Mouse (Mus musculus) MEL (cell line): ENCODE results near the gene Hmcn2. TPM values are rescaled to one million over a fixed set of nuclear protein-coding genes. Genes with fewer than 3 reads are reported as not detected.

ENCODE experiments used
- DNase-seq: peaks from one replicate; pipeline ENCODE4 v3.0.0; 2011; ENCODE audit warnings: low read depth, low spot score
- H3K27ac ChIP-seq: 2 replicates; pipeline ENCODE4 v1.5.1; 2012; ENCODE audit warnings: low read depth, mild to moderate bottlenecking, control low read depth, low read length, moderate library complexity; ENCODE audit not compliant: control insufficient read depth
- H3K27me3 ChIP-seq, 2 experiments: fragments of 150-350 bp in 1 of 2; sonication (generic) in 1 of 2; 2 replicates each; pipeline ENCODE4 v1.6.1; 2012; ENCODE audit warnings: low read length in 2 of 2, mild to moderate bottlenecking in 2 of 2, improper control_type of control experiment in 1 of 2, moderate library complexity in 1 of 2; ENCODE audit not compliant: insufficient read depth in 2 of 2, control insufficient read depth in 1 of 2
- H3K36me3 ChIP-seq, 2 experiments: 2 replicates each; pipeline ENCODE4 v1.6.1; 2012 to 2014; ENCODE audit warnings: low read length in 2 of 2, improper control_type of control experiment in 1 of 2, inconsistent platforms in 1 of 2, mild to moderate bottlenecking in 1 of 2; ENCODE audit not compliant: insufficient read depth in 2 of 2, control insufficient read depth in 1 of 2
- H3K4me1 ChIP-seq, 2 experiments: fragments of 150-350 bp in 1 of 2; sonication (generic) in 1 of 2; 2 replicates each; pipeline ENCODE4 v1.6.1; 2012; ENCODE audit warnings: low read length in 2 of 2, improper control_type of control experiment in 1 of 2, mild to moderate bottlenecking in 1 of 2; ENCODE audit not compliant: insufficient read depth in 2 of 2, control insufficient read depth in 1 of 2
- H3K4me3 ChIP-seq, 2 experiments: fragments of 150-350 bp in 1 of 2; sonication (generic) in 1 of 2; 2 replicates each; pipeline ENCODE4 v1.5.1; 2012; ENCODE audit warnings: low read depth in 2 of 2, low read length in 2 of 2, mild to moderate bottlenecking in 2 of 2, moderate library complexity in 2 of 2, control low read depth in 1 of 2, improper control_type of control experiment in 1 of 2; ENCODE audit not compliant: control insufficient read depth in 1 of 2, insufficient read depth in 1 of 2
- H3K79me2 ChIP-seq: 2 replicates; pipeline ENCODE4 v1.6.1; 2012; ENCODE audit warnings: mild to moderate bottlenecking, low read length, moderate library complexity; ENCODE audit not compliant: control insufficient read depth, poor library complexity, insufficient read depth
- H3K9ac ChIP-seq: 2 replicates; pipeline ENCODE4 v1.6.1; 2012; ENCODE audit warnings: low read depth, mild to moderate bottlenecking, control low read depth, low read length, moderate library complexity; ENCODE audit not compliant: control insufficient read depth, poor library complexity, severe bottlenecking
- H3K9me3 ChIP-seq: fragments of 150-350 bp; sonication (generic); replicated peaks from 2 replicates; pipeline ENCODE4 v1.6.1; 2012; ENCODE audit warnings: mild to moderate bottlenecking, low read length, improper control_type of control experiment, moderate library complexity; ENCODE audit not compliant: insufficient read depth
- CTCF ChIP-seq, 3 experiments: IDR thresholded peaks in 2 of 3; conservative IDR thresholded peaks in 1 of 3; 2 replicates each; pipeline ENCODE4 v1.5.1; 2011 to 2012; ENCODE audit warnings: low read length in 3 of 3, low read depth in 2 of 3, mild to moderate bottlenecking in 2 of 3, improper control_type of control experiment in 1 of 3, inconsistent platforms in 1 of 3, mixed read lengths in 1 of 3, moderate library complexity in 1 of 3; ENCODE audit not compliant: control insufficient read depth in 1 of 3, insufficient read depth in 1 of 3, poor library complexity in 1 of 3, severe bottlenecking in 1 of 3
- ELF1 ChIP-seq: IDR thresholded peaks from 2 replicates; pipeline ENCODE4 v1.6.1; 2014; ENCODE audit warnings: low read depth, mild to moderate bottlenecking, inconsistent platforms, low read length, improper control_type of control experiment, moderate library complexity
- ETS1 ChIP-seq: IDR thresholded peaks from 2 replicates; pipeline ENCODE4 v1.6.1; 2012; ENCODE audit warnings: low read depth, mild to moderate bottlenecking, inconsistent platforms, low read length, improper control_type of control experiment, moderate library complexity
- GABPA ChIP-seq: IDR thresholded peaks from 2 replicates; pipeline ENCODE4 v1.6.1; 2012; ENCODE audit warnings: low read depth, mild to moderate bottlenecking, inconsistent platforms, low read length, improper control_type of control experiment, moderate library complexity
- HCFC1 ChIP-seq: IDR thresholded peaks from 2 replicates; pipeline ENCODE4 v1.6.1; 2012; ENCODE audit warnings: low read depth, mild to moderate bottlenecking, inconsistent platforms, low read length, improper control_type of control experiment, moderate library complexity
- JUND ChIP-seq: IDR thresholded peaks from 2 replicates; pipeline ENCODE4 v1.6.1; 2011; ENCODE audit warnings: low read depth, mild to moderate bottlenecking, improper control_type of control experiment, low read length
- MEF2A ChIP-seq: IDR thresholded peaks from 2 replicates; pipeline ENCODE4 v1.6.1; 2014; ENCODE audit warnings: low read depth, mild to moderate bottlenecking, inconsistent platforms, low read length, improper control_type of control experiment; ENCODE audit not compliant: poor library complexity, insufficient replicate concordance, severe bottlenecking; ENCODE audit errors: extremely low read depth
- MYB ChIP-seq: IDR thresholded peaks from 2 replicates; pipeline ENCODE4 v1.6.1; 2011; ENCODE audit warnings: mild to moderate bottlenecking, low read depth, low read length, improper control_type of control experiment
- MYC ChIP-seq: IDR thresholded peaks from 2 replicates; pipeline ENCODE4 v1.6.1; 2011; ENCODE audit warnings: low read depth, mild to moderate bottlenecking, low read length, improper control_type of control experiment, moderate library complexity
- NRF1 ChIP-seq: IDR thresholded peaks from 2 replicates; pipeline ENCODE4 v1.6.1; 2014; ENCODE audit warnings: low read depth, mild to moderate bottlenecking, inconsistent platforms, low read length, improper control_type of control experiment, moderate library complexity; ENCODE audit not compliant: poor library complexity, insufficient read depth, severe bottlenecking
- POLR2A ChIP-seq, 2 experiments: IDR thresholded peaks; 2 replicates each; pipeline ENCODE4 v1.6.1; 2011 to 2012; ENCODE audit warnings: low read length in 2 of 2, mild to moderate bottlenecking in 2 of 2, control low read depth in 1 of 2, improper control_type of control experiment in 1 of 2, low read depth in 1 of 2, moderate library complexity in 1 of 2; ENCODE audit not compliant: control insufficient read depth in 1 of 2, insufficient read depth in 1 of 2, poor library complexity in 1 of 2
- POLR2AphosphoS2 ChIP-seq: IDR thresholded peaks from 2 replicates; pipeline ENCODE4 v1.6.1; 2011; ENCODE audit warnings: low read length, improper control_type of control experiment
- POLR2AphosphoS5 ChIP-seq: IDR thresholded peaks from 2 replicates; pipeline ENCODE4 v1.6.1; 2012; ENCODE audit warnings: low read depth, borderline replicate concordance, mild to moderate bottlenecking, inconsistent platforms, low read length, moderate library complexity, mixed read lengths
- RAD21 ChIP-seq: IDR thresholded peaks from 2 replicates; pipeline ENCODE4 v1.6.1; 2011; ENCODE audit warnings: mild to moderate bottlenecking, low read depth, low read length, improper control_type of control experiment
- SIN3A ChIP-seq: IDR thresholded peaks from 2 replicates; pipeline ENCODE4 v1.6.1; 2012; ENCODE audit warnings: low read length, improper control_type of control experiment, inconsistent platforms
- TCF12 ChIP-seq: IDR thresholded peaks from 2 replicates; pipeline ENCODE4 v1.6.1; 2014; ENCODE audit warnings: low read depth, mild to moderate bottlenecking, inconsistent platforms, low read length, improper control_type of control experiment, moderate library complexity
- UBTF ChIP-seq: IDR thresholded peaks from 2 replicates; pipeline ENCODE4 v1.6.1; 2012; ENCODE audit warnings: low read depth, mild to moderate bottlenecking, inconsistent platforms, low read length, improper control_type of control experiment, moderate library complexity, borderline replicate concordance; ENCODE audit not compliant: insufficient read depth
- ZMIZ1 ChIP-seq: IDR thresholded peaks from 2 replicates; pipeline ENCODE4 v1.6.1; 2012; ENCODE audit warnings: low read depth, mild to moderate bottlenecking, inconsistent platforms, low read length, improper control_type of control experiment, moderate library complexity
- polyA plus RNA-seq, 2 experiments: library from polyadenylated mRNA; stranded (reverse) in 1 of 2; unstranded in 1 of 2; fragments of >175 nt in 1 of 2; fragments of >200 nt in 1 of 2; gene quantifications; 2 replicates each; pipeline versions ENCODE4 v1.2.1 to v1.2.4; 2012; ENCODE audit warnings: low replicate concordance in 2 of 2, low read depth in 1 of 2; ENCODE audit not compliant: insufficient read length in 2 of 2, insufficient read depth in 1 of 2, missing spikeins in 1 of 2
- total RNA-seq: library from RNA; depleted of rRNA; stranded (reverse); fragments of 300-350 nt; gene quantifications from 2 replicates; pipeline ENCODE4 v1.2.3, GENCODE M21; 2012

Gene Hmcn2
- total and polyA plus RNA-seq, 3 experiments: 0.18 TPM; not detected in 2

GRCm38 (mm10) chr2:31339826-31340225, 25.6 kb downstream of the Hmcn2 start:
- no peaks in the 10 kb centered on the region; a peak in 2 of 4 replicates for H3K27me3 ChIP-seq
- H3K9ac ChIP-seq: no peak overlapping the region
- no peak overlapping the region for H3K27ac ChIP-seq
- H3K79me2 ChIP-seq: no peaks in the 10 kb centered on the region
- TF ChIP-seq POLR2AphosphoS2: no peak
- TF ChIP-seq CTCF (IDR thresholded peaks at IDR 0.05 in 2 of 3, conservative IDR thresholded peaks at IDR 0.05 in 1 of 3; ENCODE audit: control insufficient read depth in 1 of 3, insufficient read depth in 1 of 3, low read depth in 2 of 3, low read length in 3 of 3, poor library complexity in 1 of 3, severe bottlenecking in 1 of 3): no peak
- no peak for TF ChIP-seq UBTF
- no peak for TF ChIP-seq JUND
- no peak for TF ChIP-seq MYB
- no peak for TF ChIP-seq ELF1
- TF ChIP-seq TCF12: no peak
- TF ChIP-seq ZMIZ1: no peak
- no peak for TF ChIP-seq POLR2AphosphoS5
- no peak for TF ChIP-seq MYC
- TF ChIP-seq GABPA: no peak
- TF ChIP-seq SIN3A: no peak
- no peak for TF ChIP-seq RAD21
- TF ChIP-seq, all 39 proteins: peak for 0
- no peaks in the 10 kb centered on the region for H3K4me1 ChIP-seq
- no peaks in the 10 kb centered on the region for H3K36me3 ChIP-seq
- no peak for DNase-seq
- H3K4me3 ChIP-seq: no peak overlapping the region
- H3K9me3 ChIP-seq: no peaks in the 10 kb centered on the region

- H3K27me3 ChIP-seq: no peaks in the 10 kb centered on the region; a peak in 2 of 4 replicates
- no peaks in the 10 kb centered on the region for H3K36me3 ChIP-seq
- H3K9me3 ChIP-seq: no peaks in the 10 kb centered on the region
- no peak overlapping the region for H3K9ac ChIP-seq
- H3K79me2 ChIP-seq: no peaks in the 10 kb centered on the region
- DNase-seq: peak; percentile 4
- no peaks in the 10 kb centered on the region for H3K4me1 ChIP-seq
- H3K27ac ChIP-seq: no peak overlapping the region
- TF ChIP-seq HCFC1 (no peak), UBTF (no peak), SIN3A (no peak), NRF1 (no peak), ETS1 (no peak), POLR2A (IDR thresholded peaks at IDR 0.05; ENCODE audit: control insufficient read depth in 1 of 2, insufficient read depth in 1 of 2, low read depth in 1 of 2, low read length in 2 of 2, poor library complexity in 1 of 2) (no peak), MEF2A (no peak)
- H3K4me3 ChIP-seq: no peak overlapping the region
Observed at GRCm38 (mm10) chr2:31341726-31342535, 27.7 kb downstream of the Hmcn2 start.
